In genomic region chr4:116624831-116625230, GRCm38 (mm10) we compare ENCODE assay signal across 17 mouse cellular contexts. TPM values are rescaled to one million over a fixed set of nuclear protein-coding genes. Genes with fewer than 3 reads are reported as not detected.
A peak's percentile ranks its signal among the peaks of the same experiment; 100 is the strongest.
DNase-seq lines count a peak whose midpoint lies in the region; ATAC-seq and TF ChIP-seq lines count a peak whose summit lies in the region.
"Had no signal": no experiment of that assay in that cellular context is flagged by ENCODE, and none has a peak within 500 bp of the region (broad histone marks: within the 10 kb centered on the region; RNA-seq: fewer than 3 reads in every experiment).

No protein-coding gene starts in this region.

- H3K4me2 ChIP-seq in forebrain, embryonic 16.5 days (ENCODE audit: low read length), result no peak overlapping the region
- H3K4me2 ChIP-seq in liver, embryonic 12.5 days, result peak overlapping the region; percentile 86

- peak overlapping the region; percentile 99 for H3K4me3 ChIP-seq in forebrain, embryonic 10.5 days
- no peak overlapping the region for H3K4me3 ChIP-seq in forebrain, embryonic 16.5 days (replicated peaks; ENCODE audit: low read length)
- H3K4me3 ChIP-seq in liver, embryonic 12.5 days, result 0 out of 2 replicates have a peak overlapping the region, but pooled peaks have one; percentile 8
- H3K4me3 ChIP-seq in ES-Bruce4 (ENCODE audit: low read depth, low read length), result peak overlapping the region; percentile 34
- H3K4me3 ChIP-seq in limb, embryonic 10.5 days, result peak overlapping the region; percentile 99

- no peak for DNase-seq in forebrain, embryonic 10.5 days (ENCODE audit: extremely low spot score, low spot score)
- DNase-seq in liver, result no peak
- no peak for DNase-seq in limb, embryonic 10.5 days (ENCODE audit: low spot score)
- DNase-seq in thymus, postnatal 25 days, result no peak
- DNase-seq: cerebellum, postnatal 25 days; kidney, adult 11 months; kidney, postnatal 14 days; lung, embryonic 14.5 days; right cerebral cortex, adult 18-20 months; thymus, postnatal 36 days had no signal

- H3K4me1 ChIP-seq in forebrain, embryonic 10.5 days, result peaks cover 22% of the 10 kb centered on the region
- peaks cover 16% of the 10 kb centered on the region for H3K4me1 ChIP-seq in forebrain, embryonic 16.5 days (replicated peaks; ENCODE audit: control insufficient read depth, insufficient read depth, low read length)
- H3K4me1 ChIP-seq in liver, embryonic 12.5 days, result peaks cover 24% of the 10 kb centered on the region
- no peaks in the 10 kb centered on the region for H3K4me1 ChIP-seq in ES-Bruce4 (ENCODE audit: control insufficient read depth, insufficient read depth, low read length)
- peaks cover 11% of the 10 kb centered on the region for H3K4me1 ChIP-seq in limb, embryonic 10.5 days

- no peak for TF ChIP-seq POLR2A in ES-Bruce4 (IDR thresholded peaks at IDR 0.05; ENCODE audit: insufficient read depth, low read length)

- ATAC-seq in forebrain, embryonic 16.5 days, result no peak
- ATAC-seq in liver, embryonic 12.5 days, result no peak
- no peak for ATAC-seq in granulocyte monocyte progenitor cell, adult 5-6 weeks (replicated peaks; ENCODE audit: poor library complexity, severe bottlenecking)
- ATAC-seq: Patski had no signal

- 92% methylated on average over 4 of the region's 4 CpGs for WGBS in forebrain, embryonic 10.5 days
- 94% methylated on average over 4 of the region's 4 CpGs for WGBS in forebrain, embryonic 16.5 days
- WGBS in liver, embryonic 12.5 days (ENCODE audit: insufficient replicate concordance), result 82% methylated on average over 4 of the region's 4 CpGs
- WGBS in limb, embryonic 10.5 days, result 92% methylated on average over 4 of the region's 4 CpGs

- H3K9ac ChIP-seq in forebrain, embryonic 16.5 days (replicated peaks; ENCODE audit: low read depth, low read length), result no peak overlapping the region
- peak overlapping the region; percentile 91; the same call in 1 of the 2 replicates for H3K9ac ChIP-seq in liver, embryonic 12.5 days
- H3K9ac ChIP-seq in ES-Bruce4 (ENCODE audit: low read depth, poor library complexity, severe bottlenecking), result peak overlapping the region; percentile 93
- H3K9ac ChIP-seq: lung, embryonic 14.5 days; stomach, embryonic 15.5 days had no signal

- H3K27me3 ChIP-seq in forebrain, embryonic 10.5 days (ENCODE audit: poor library complexity, severe bottlenecking), result no peaks in the 10 kb centered on the region
- H3K27me3 ChIP-seq in forebrain, embryonic 16.5 days (replicated peaks; ENCODE audit: control insufficient read depth, insufficient read depth, low read length), result no peaks in the 10 kb centered on the region
- no peaks in the 10 kb centered on the region for H3K27me3 ChIP-seq in liver, embryonic 12.5 days (replicated peaks)
- H3K27me3 ChIP-seq in ES-Bruce4 (ENCODE audit: control insufficient read depth, insufficient read depth, low read length, poor library complexity, severe bottlenecking), result no peaks in the 10 kb centered on the region
- no peaks in the 10 kb centered on the region for H3K27me3 ChIP-seq in limb, embryonic 10.5 days (ENCODE audit: low read depth, poor library complexity, severe bottlenecking)
- H3K27me3 ChIP-seq: Patski; stomach, embryonic 15.5 days had no signal

- no peaks in the 10 kb centered on the region for H3K9me3 ChIP-seq in forebrain, embryonic 10.5 days
- no peaks in the 10 kb centered on the region for H3K9me3 ChIP-seq in forebrain, embryonic 16.5 days (ENCODE audit: control insufficient read depth, low read length)
- no peaks in the 10 kb centered on the region for H3K9me3 ChIP-seq in liver, embryonic 12.5 days (replicated peaks)
- no peaks in the 10 kb centered on the region for H3K9me3 ChIP-seq in ES-Bruce4 (replicated peaks; ENCODE audit: control insufficient read depth, insufficient read depth, low read length, poor library complexity, severe bottlenecking)
- no peaks in the 10 kb centered on the region for H3K9me3 ChIP-seq in limb, embryonic 10.5 days (replicated peaks)
- H3K9me3 ChIP-seq: stomach, embryonic 15.5 days had no signal

- no peak overlapping the region for H3K27ac ChIP-seq in forebrain, embryonic 10.5 days
- no peak overlapping the region for H3K27ac ChIP-seq in forebrain, embryonic 16.5 days (ENCODE audit: low read length)
- no peak overlapping the region for H3K27ac ChIP-seq in liver, embryonic 12.5 days
- no peak overlapping the region for H3K27ac ChIP-seq in ES-Bruce4 (ENCODE audit: insufficient read depth, low read length)
- no peak overlapping the region for H3K27ac ChIP-seq in limb, embryonic 10.5 days
- H3K27ac ChIP-seq: macrophage; stomach, embryonic 15.5 days had no signal

- peaks cover 58% of the 10 kb centered on the region for H3K36me3 ChIP-seq in forebrain, embryonic 10.5 days (replicated peaks)
- H3K36me3 ChIP-seq in forebrain, embryonic 16.5 days (ENCODE audit: control insufficient read depth, insufficient read depth), result 0 out of 2 replicates have a peak, but pooled peaks cover 2% of the 10 kb centered on the region
- peaks cover 53% of the 10 kb centered on the region for H3K36me3 ChIP-seq in liver, embryonic 12.5 days
- peaks cover 47% of the 10 kb centered on the region for H3K36me3 ChIP-seq in ES-Bruce4 (ENCODE audit: control insufficient read depth, insufficient read depth, low read length, poor library complexity, severe bottlenecking)
- peaks cover 59% of the 10 kb centered on the region for H3K36me3 ChIP-seq in limb, embryonic 10.5 days

- no peak for TF ChIP-seq CTCF in ES-Bruce4 (IDR thresholded peaks at IDR 0.05; ENCODE audit: low read depth, low read length)

- no peak for TF ChIP-seq EP300 in ES-Bruce4 (IDR thresholded peaks at IDR 0.05; ENCODE audit: insufficient read depth, low read depth, low read length)

RNA-seq across cellular contexts. Expression of gene Nasp, which starts 2.9 kb away (rescaled TPM):
- polyA plus RNA-seq in forebrain, embryonic 10.5 days (2016; fragmentation: Nextera tagmentation; extraction: Ambion mirVana), result 354 and 376 TPM in 2 replicates
- polyA plus RNA-seq in forebrain, embryonic 16.5 days (2015; fragmentation: Nextera tagmentation; extraction: Ambion mirVana), result 127 and 131 TPM in 2 replicates
- polyA plus RNA-seq in liver, embryonic 12.5 days (2016; fragmentation: Nextera tagmentation; extraction: Ambion mirVana), result 95.8 and 97.3 TPM in 2 replicates
- polyA plus RNA-seq in ES-Bruce4 (2011; ENCODE audit: insufficient read depth, insufficient read length, low read depth, missing spikeins), result 514 and 595 TPM in 2 replicates
- 334 and 364 TPM in 2 replicates for polyA plus RNA-seq in limb, embryonic 10.5 days (2016; fragmentation: Nextera tagmentation; extraction: Ambion mirVana)
- total RNA-seq in granulocyte monocyte progenitor cell, adult 5-6 weeks (2014; fragmentation: Nextera tagmentation), result 190 and 192 TPM in 2 replicates
- total RNA-seq in granulocyte monocyte progenitor cell, adult 5-6 weeks (2017), result 397 and 446 TPM in 2 replicates

RNA-seq across cellular contexts. Expression of gene Akr1a1, which starts 26.6 kb away (rescaled TPM):
- 534 and 550 TPM in 2 replicates for polyA plus RNA-seq in forebrain, embryonic 10.5 days (2016; fragmentation: Nextera tagmentation; extraction: Ambion mirVana)
- 794 and 796 TPM in 2 replicates for polyA plus RNA-seq in forebrain, embryonic 16.5 days (2015; fragmentation: Nextera tagmentation; extraction: Ambion mirVana)
- polyA plus RNA-seq in liver, embryonic 12.5 days (2016; fragmentation: Nextera tagmentation; extraction: Ambion mirVana), result 281 and 287 TPM in 2 replicates
- polyA plus RNA-seq in ES-Bruce4 (2011; ENCODE audit: insufficient read depth, insufficient read length, low read depth, missing spikeins), result 280 and 291 TPM in 2 replicates
- 694 and 733 TPM in 2 replicates for polyA plus RNA-seq in limb, embryonic 10.5 days (2016; fragmentation: Nextera tagmentation; extraction: Ambion mirVana)
- total RNA-seq in granulocyte monocyte progenitor cell, adult 5-6 weeks (2014; fragmentation: Nextera tagmentation), result 398 and 454 TPM in 2 replicates
- 580 and 694 TPM in 2 replicates for total RNA-seq in granulocyte monocyte progenitor cell, adult 5-6 weeks (2017)

RNA-seq across cellular contexts. Expression of gene Ccdc17, which starts 28.4 kb away (rescaled TPM):
- 2.4 and 3.5 TPM in 2 replicates for polyA plus RNA-seq in forebrain, embryonic 10.5 days (2016; fragmentation: Nextera tagmentation; extraction: Ambion mirVana)
- polyA plus RNA-seq in forebrain, embryonic 16.5 days (2015; fragmentation: Nextera tagmentation; extraction: Ambion mirVana), result 1.9 and 3.6 TPM in 2 replicates
- 1.5 and 1.9 TPM in 2 replicates for polyA plus RNA-seq in liver, embryonic 12.5 days (2016; fragmentation: Nextera tagmentation; extraction: Ambion mirVana)
- polyA plus RNA-seq in ES-Bruce4 (2011; ENCODE audit: insufficient read depth, insufficient read length, low read depth, missing spikeins), result 2.7 and 2.8 TPM in 2 replicates
- 0.84 and 1.5 TPM in 2 replicates for polyA plus RNA-seq in limb, embryonic 10.5 days (2016; fragmentation: Nextera tagmentation; extraction: Ambion mirVana)
- 11.4 TPM in 1 of 2 replicates, not detected in the other for total RNA-seq in granulocyte monocyte progenitor cell, adult 5-6 weeks (2014; fragmentation: Nextera tagmentation)
- 0.26 and 0.43 TPM in 2 replicates for total RNA-seq in granulocyte monocyte progenitor cell, adult 5-6 weeks (2017)
